Mouse (Mus musculus) liver, embryonic 14.5 days (tissue): ENCODE measurements around the gene Slc25a12.

ENCODE experiments used
- CTCF ChIP-seq: IDR thresholded peaks from 2 replicates; pipeline ENCODE4 v1.5.1; 2016; ENCODE audit warnings: antibody characterized with exemption, low read depth, control low read depth
- EP300 ChIP-seq: IDR thresholded peaks from 2 replicates; pipeline ENCODE4 v1.6.1; 2016; ENCODE audit warnings: antibody characterized with exemption, low read depth

- TF ChIP-seq CTCF (no peak), EP300 (0 out of 2 replicates have a peak, but pooled peaks have one; percentile 30)
Observed at GRCm38 (mm10) chr2:71248071-71248470, 119.5 kb downstream of the Slc25a12 start.
